Mouse (Mus musculus) limb, embryonic 13.5 days (tissue): ENCODE results near the gene Sgca. TPM values are rescaled to one million over a fixed set of nuclear protein-coding genes. Genes with fewer than 3 reads are reported as not detected.

Experiments
- ATAC-seq: fragments of 200-750 bp; cut with Nextera tagmentation; 2 replicates; pipeline ENCODE4 v1.8.0; 2017; ENCODE audit warnings: low read depth, moderate number of reproducible peaks, moderate TSS enrichment; ENCODE audit not compliant: low FRiP score
- H3K27ac ChIP-seq: fragments of 300-500 bp; sonication (generic); 2 replicates; pipeline ENCODE4 v1.5.1; 2015; ENCODE audit warnings: inconsistent platforms, mild to moderate bottlenecking, moderate library complexity
- H3K27me3 ChIP-seq: fragments of 300-500 bp; sonication (generic); 2 replicates; pipeline ENCODE4 v1.6.1; 2015; ENCODE audit warnings: mild to moderate bottlenecking, inconsistent platforms
- H3K36me3 ChIP-seq: fragments of 300-500 bp; sonication (generic); 2 replicates; pipeline ENCODE4 v1.6.1; 2015; ENCODE audit warnings: inconsistent platforms, mild to moderate bottlenecking, moderate library complexity
- H3K4me1 ChIP-seq: fragments of 300-500 bp; sonication (generic); 2 replicates; pipeline ENCODE4 v1.6.1; 2015; ENCODE audit warnings: inconsistent platforms
- H3K4me2 ChIP-seq: fragments of 300-500 bp; sonication (generic); replicated peaks from 2 replicates; pipeline ENCODE4 v1.6.1; 2015; ENCODE audit warnings: inconsistent platforms, mild to moderate bottlenecking, moderate library complexity
- H3K4me3 ChIP-seq: fragments of 300-500 bp; sonication (generic); 2 replicates; pipeline ENCODE4 v1.5.1; 2015; ENCODE audit warnings: moderate library complexity, mild to moderate bottlenecking, inconsistent platforms
- H3K9ac ChIP-seq: fragments of 300-500 bp; sonication (generic); 2 replicates; pipeline ENCODE4 v1.6.1; 2015; ENCODE audit warnings: mild to moderate bottlenecking, inconsistent platforms
- H3K9me3 ChIP-seq: fragments of 300-500 bp; sonication (generic); 2 replicates; pipeline ENCODE4 v1.6.1; 2016; ENCODE audit warnings: inconsistent platforms
- WGBS: fragments of 180-500 bp; shearing (Covaris S2); methylation state at CpG from one replicate; pipeline ENCODE4 v1.1.7; 2015; 5-methylcytosine and 5-hydroxymethylcytosine counted together
- polyA plus RNA-seq: library from polyadenylated mRNA; unstranded; fragments of >200 nt; fragmentation: Nextera tagmentation; extraction: Ambion mirVana; gene quantifications from 2 replicates; pipeline ENCODE4 v1.2.1, GENCODE M21; 2015

Gene Sgca
- polyA plus RNA-seq, 1 experiment from 2014 or later = 6.1 TPM

DNA sequence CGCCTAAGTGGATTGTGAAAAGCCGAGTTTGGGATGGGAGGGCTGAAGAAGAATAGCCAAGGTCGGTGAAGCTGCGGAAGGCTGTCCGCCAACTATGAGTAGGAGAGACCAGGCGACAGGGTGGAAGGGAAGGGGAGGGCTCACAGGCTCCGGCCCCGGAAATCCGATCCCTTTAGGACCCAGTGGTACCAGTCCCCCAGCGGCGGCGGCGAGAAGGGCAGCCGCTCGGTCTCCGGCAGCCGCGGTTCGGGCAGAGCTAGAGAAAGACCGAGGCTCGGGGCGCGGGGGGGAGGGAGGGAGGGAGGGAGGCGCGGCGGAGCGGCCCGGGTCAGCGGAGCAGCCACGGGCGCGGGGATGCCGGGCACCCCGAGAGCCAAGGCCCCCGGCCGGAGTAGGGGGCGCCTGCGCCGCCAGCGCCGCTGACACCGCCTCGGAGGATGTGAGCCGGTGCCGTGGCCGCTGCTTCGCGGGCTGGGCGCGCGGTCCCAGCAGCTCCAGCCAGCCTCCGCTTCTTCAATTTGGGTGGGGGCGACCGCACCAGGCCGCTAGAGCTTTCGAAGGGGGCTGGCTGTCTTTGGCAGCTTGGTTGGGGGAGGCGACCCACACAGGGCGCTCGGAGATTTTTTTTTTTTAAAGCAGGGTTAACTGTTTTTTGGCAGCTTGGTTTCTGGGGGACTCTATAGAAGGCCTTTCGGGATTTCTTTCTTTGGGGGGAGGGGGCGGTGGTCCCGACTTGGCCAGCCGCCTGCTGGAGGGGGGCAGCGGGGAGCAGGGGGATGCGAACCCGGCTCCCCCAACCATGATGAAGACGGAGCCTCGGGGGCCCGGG is 14.8 kb upstream of the Sgca start, which contains the start of gene Ppp1r9b:
Ppp1r9b (plus strand) TSS at position 287 of the 829 bp plus-strand sequence.
- H3K27me3 ChIP-seq = no peaks in the 10 kb centered on the region
- H3K36me3 ChIP-seq = peaks cover 12% of the 10 kb centered on the region
- peak within 1 kb of the TSS; percentile 92 for H3K9ac ChIP-seq
- peaks cover 75% of the 10 kb centered on the region for H3K4me1 ChIP-seq
- H3K9me3 ChIP-seq = no peaks in the 10 kb centered on the region
- peak; percentile 81 for ATAC-seq
- WGBS = under 1% methylated on average over 56 of the region's 69 CpGs
- H3K4me2 ChIP-seq = peak within 1 kb of the TSS; percentile 100
- H3K4me3 ChIP-seq = peak within 1 kb of the TSS; percentile 94
- H3K27ac ChIP-seq = peak within 1 kb of the TSS; percentile 95

DNA sequence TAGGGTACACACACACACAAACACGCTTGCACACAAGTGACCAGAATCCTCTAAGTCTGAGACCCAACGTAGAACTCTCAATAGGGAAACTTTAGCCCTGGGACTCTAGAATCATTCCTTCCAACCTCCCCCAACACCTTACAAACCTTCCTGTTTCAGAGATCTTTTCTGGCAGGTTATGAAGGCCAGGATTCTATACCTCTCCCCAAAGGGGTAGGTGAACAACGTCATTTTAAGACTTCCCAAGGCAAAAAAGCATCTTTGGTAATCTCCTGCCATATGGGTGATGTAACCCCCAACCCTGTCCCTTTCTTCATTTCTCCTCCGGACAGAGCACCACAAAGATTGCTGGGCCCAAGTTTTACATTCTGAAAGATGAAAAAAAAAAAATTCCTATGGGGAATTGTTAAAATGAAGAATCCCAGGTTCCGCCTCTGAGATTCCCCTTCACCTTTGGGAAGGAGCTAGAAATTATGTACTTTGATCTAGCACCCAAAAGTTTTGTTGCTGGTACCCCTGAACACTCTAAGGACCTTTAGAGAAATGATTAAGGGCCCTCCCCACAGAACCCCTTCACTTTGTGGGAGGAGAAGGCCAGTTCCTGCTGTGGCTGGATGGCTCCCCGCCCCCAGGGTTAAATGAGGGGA is 14.1 kb upstream of the Sgca start:
- 46% methylated on average over 6 of the region's 6 CpGs for WGBS
- Histone ChIP-seq H3K9ac (peak overlapping the region; percentile 92), H3K4me2 (peak overlapping the region; percentile 100), H3K36me3 (peaks cover 5% of the 10 kb centered on the region), H3K9me3 (no peaks in the 10 kb centered on the region), H3K4me3 (peak overlapping the region; percentile 94), H3K27ac (peak overlapping the region; percentile 95), H3K4me1 (peaks cover 70% of the 10 kb centered on the region), H3K27me3 (no peaks in the 10 kb centered on the region)
- no peak for ATAC-seq

DNA sequence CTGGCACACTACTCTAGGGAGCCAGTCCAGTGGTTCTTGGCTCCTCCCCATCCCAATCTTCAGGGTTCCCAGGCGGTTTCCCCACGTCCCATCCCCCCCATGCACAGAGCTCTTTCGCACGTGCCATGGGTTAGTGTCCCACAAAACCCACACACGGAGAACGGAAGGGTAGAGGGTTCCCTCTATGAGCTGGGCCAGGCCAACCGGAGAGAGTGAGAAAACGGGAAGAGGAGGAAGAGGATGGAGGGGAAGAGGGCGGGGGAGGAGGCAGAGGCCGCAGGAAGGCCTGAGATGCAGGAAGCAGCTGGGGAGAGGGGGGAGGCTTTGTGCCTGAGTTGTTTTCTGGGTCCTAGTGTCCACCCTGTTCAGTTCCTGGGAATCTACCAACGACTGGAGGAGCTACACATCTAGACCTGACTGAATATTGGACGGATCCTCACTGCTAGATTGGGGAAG is 13.5 kb upstream of the Sgca start:
- Histone ChIP-seq H3K27ac (peak overlapping the region; percentile 95), H3K4me1 (peaks cover 68% of the 10 kb centered on the region), H3K4me3 (peak overlapping the region; percentile 94), H3K36me3 (no peaks in the 10 kb centered on the region), H3K4me2 (peak overlapping the region; percentile 100), H3K27me3 (no peaks in the 10 kb centered on the region), H3K9me3 (no peaks in the 10 kb centered on the region), H3K9ac (peak overlapping the region; percentile 92)
- under 1% methylated on average over 12 of the region's 12 CpGs for WGBS
- ATAC-seq = peak; percentile 64

DNA sequence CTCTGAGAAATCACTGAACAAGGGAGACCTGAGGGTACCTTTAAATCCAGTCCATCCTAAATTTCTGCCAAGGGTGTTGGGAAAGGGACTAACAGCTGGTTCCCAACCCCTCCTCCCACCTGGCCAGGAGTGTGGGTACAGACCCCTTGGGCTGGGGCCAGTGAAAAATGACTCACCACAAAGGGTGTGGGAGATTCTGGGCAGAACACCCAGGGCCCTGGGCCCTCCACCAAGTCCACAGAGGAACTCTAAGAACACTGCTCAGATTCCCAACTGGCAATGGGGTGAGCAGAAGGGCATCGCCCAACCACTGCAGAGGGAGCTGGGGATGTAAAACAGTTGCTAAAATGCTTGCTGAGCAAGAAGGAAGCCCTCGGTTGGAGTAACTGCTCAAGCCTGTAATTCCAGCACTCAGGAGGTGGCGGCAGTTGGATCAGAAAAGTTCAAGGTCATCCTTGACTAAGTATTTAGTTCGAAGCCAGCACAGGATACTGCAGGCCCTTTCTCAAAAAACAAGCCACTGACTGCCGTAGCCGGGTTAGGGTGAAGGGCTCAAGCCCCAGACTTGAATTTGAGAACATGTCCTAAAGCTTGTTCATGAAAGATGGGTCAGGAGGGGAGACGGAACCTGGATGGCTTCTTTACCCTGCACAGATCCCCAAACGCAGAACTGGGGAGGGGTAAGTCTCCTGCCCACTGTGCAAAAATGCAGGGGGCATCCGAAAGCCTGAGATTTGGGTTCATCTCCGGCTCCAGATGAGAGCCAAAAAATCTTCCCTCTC is 12.8 kb upstream of the Sgca start:
- peak overlapping the region; percentile 95 for H3K27ac ChIP-seq
- no peaks in the 10 kb centered on the region for H3K9me3 ChIP-seq
- H3K4me3 ChIP-seq = peak overlapping the region; percentile 94
- H3K27me3 ChIP-seq = no peaks in the 10 kb centered on the region
- no peak for ATAC-seq
- H3K4me2 ChIP-seq = peak overlapping the region; percentile 100
- peak overlapping the region; percentile 92 for H3K9ac ChIP-seq
- WGBS = 15% methylated on average over 10 of the region's 10 CpGs
- H3K36me3 ChIP-seq = no peaks in the 10 kb centered on the region
- H3K4me1 ChIP-seq = peaks cover 62% of the 10 kb centered on the region

DNA sequence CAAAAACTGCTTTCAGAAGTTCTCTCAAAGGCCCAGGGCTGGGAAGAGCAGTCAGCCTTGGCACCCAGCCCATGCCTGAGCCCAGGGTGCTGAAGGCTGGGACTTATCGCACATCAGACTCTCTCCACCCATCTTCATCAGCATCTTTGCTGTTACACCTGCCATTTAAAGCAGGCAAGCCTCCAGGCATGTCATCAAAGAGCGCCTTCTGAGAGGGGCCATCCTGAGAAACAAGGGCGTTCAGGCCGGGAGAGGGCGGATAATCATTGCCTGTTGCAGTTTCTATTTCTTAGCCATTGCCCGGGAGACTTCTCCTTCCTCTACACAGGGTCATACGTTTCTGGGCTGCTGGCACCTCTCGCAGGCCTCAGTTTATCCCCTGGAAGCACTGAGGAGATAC is 11.7 kb upstream of the Sgca start:
- Histone ChIP-seq H3K4me3 (no peak overlapping the region), H3K4me1 (peaks cover 51% of the 10 kb centered on the region)
- ATAC-seq = no peak

DNA sequence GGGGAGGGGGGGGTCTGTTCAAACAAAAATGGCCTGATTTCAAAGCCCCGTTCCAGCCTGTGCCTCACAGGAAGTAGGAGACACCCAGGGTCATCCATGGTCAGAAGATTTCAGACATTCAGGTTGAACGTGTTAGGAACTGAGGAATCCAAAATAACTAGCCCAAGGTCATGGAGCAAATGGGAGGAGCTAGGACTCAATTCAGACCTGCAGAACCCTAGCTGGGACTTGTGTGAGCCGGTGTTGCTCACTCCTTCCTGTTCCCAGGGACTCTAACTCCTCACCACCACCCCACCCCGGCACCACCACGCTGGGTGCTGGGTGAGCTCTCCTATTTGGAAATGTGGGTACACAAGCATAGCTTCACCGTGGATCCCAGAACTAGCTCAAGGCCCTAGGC is 11.2 kb upstream of the Sgca start:
- no peak overlapping the region for H3K27ac ChIP-seq
- ATAC-seq = no peak
- H3K4me1 ChIP-seq = peaks cover 46% of the 10 kb centered on the region
- no peak overlapping the region for H3K4me3 ChIP-seq
- H3K4me2 ChIP-seq = no peak overlapping the region
- no peaks in the 10 kb centered on the region for H3K27me3 ChIP-seq
- 63% methylated on average over 6 of the region's 6 CpGs for WGBS
- no peaks in the 10 kb centered on the region for H3K36me3 ChIP-seq
- H3K9me3 ChIP-seq = no peaks in the 10 kb centered on the region
- H3K9ac ChIP-seq = no peak overlapping the region

More for the DNA sequence above, 11.7 kb upstream of the Sgca start:
- Histone ChIP-seq H3K9ac (no peak overlapping the region), H3K9me3 (no peaks in the 10 kb centered on the region), H3K27ac (no peak overlapping the region), H3K27me3 (no peaks in the 10 kb centered on the region), H3K4me2 (no peak overlapping the region), H3K36me3 (no peaks in the 10 kb centered on the region)
- WGBS = 71% methylated on average over 8 of the region's 8 CpGs

DNA sequence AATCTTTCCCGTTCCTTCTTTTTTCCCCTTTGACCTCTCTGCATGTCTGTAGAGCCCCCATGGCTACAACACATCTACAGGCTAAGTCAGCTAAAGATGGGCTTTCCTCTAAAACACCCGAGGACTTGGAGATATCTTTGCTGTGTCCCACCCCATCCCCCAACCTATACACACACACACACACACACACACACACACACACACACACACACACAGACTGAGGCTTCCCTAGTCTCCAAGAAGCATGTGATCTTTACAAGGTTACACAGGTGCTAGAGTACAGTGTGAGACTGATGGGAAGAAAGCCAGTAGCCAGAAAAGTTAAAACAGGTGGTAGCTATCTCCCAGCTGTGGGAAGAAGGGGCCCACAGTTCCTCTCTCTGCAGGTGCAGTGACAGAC is 10.3 kb upstream of the Sgca start:
- no peak overlapping the region for H3K4me3 ChIP-seq
- H3K9me3 ChIP-seq = no peaks in the 10 kb centered on the region
- H3K36me3 ChIP-seq = no peaks in the 10 kb centered on the region
- H3K27me3 ChIP-seq = no peaks in the 10 kb centered on the region
- H3K9ac ChIP-seq = no peak overlapping the region
- 63% methylated on average over 2 of the region's 2 CpGs for WGBS
- H3K4me1 ChIP-seq = peaks cover 43% of the 10 kb centered on the region
- no peak for ATAC-seq
- H3K4me2 ChIP-seq = no peak overlapping the region
- no peak overlapping the region for H3K27ac ChIP-seq

DNA sequence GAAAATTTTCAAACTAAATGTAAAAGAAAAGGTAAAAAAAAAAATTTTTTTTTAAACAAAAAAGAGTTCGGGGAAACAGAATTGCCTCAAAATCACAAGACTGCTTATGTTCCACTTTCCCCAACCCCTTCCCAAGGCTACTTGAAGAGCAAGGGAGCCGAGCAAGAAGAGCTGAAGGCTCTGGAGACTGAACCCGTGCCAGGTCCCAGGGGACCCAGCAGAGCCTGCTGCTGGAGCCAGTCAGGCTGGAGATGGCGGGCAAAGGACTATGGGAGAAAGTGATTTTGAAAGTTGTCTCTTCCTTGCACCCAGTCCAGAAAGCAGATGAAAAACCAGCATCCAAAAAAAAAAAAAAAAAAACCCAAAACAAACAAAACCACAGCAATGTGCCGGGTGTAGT is 9.7 kb upstream of the Sgca start:
- no peaks in the 10 kb centered on the region for H3K27me3 ChIP-seq
- no peak for ATAC-seq
- H3K27ac ChIP-seq = no peak overlapping the region
- H3K9me3 ChIP-seq = no peaks in the 10 kb centered on the region
- H3K4me3 ChIP-seq = no peak overlapping the region
- H3K9ac ChIP-seq = no peak overlapping the region
- H3K4me2 ChIP-seq = no peak overlapping the region
- no peaks in the 10 kb centered on the region for H3K36me3 ChIP-seq
- peaks cover 43% of the 10 kb centered on the region for H3K4me1 ChIP-seq
- WGBS = 78% methylated on average over 5 of the region's 5 CpGs

DNA sequence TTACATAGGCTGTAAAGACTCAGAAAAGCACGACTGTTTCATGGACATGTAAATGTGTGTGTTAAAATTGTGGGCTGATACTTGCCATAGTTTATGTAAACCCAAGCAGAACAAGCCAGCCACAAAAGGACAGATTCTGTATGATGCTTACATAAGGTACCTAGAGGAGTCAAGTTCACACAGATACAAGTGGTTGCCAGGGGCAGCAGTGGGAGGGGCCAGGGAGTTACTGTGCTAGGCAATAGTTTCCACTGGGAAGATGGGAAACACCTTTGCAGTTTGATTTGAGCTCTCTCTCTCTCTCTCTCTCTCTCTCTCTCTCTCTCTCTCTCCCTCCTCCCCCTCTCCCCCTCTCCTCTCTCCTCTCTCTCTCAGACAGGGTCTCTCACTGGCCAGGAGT is 9.0 kb upstream of the Sgca start:
- H3K36me3 ChIP-seq = no peaks in the 10 kb centered on the region
- no peak for ATAC-seq
- H3K4me2 ChIP-seq = no peak overlapping the region
- no peak overlapping the region for H3K4me3 ChIP-seq
- no peak overlapping the region for H3K9ac ChIP-seq
- no peaks in the 10 kb centered on the region for H3K9me3 ChIP-seq
- no peak overlapping the region for H3K27ac ChIP-seq
- no peaks in the 10 kb centered on the region for H3K27me3 ChIP-seq
- WGBS = 51% methylated on average over 1 of the region's 1 CpGs
- H3K4me1 ChIP-seq = peaks cover 38% of the 10 kb centered on the region

DNA sequence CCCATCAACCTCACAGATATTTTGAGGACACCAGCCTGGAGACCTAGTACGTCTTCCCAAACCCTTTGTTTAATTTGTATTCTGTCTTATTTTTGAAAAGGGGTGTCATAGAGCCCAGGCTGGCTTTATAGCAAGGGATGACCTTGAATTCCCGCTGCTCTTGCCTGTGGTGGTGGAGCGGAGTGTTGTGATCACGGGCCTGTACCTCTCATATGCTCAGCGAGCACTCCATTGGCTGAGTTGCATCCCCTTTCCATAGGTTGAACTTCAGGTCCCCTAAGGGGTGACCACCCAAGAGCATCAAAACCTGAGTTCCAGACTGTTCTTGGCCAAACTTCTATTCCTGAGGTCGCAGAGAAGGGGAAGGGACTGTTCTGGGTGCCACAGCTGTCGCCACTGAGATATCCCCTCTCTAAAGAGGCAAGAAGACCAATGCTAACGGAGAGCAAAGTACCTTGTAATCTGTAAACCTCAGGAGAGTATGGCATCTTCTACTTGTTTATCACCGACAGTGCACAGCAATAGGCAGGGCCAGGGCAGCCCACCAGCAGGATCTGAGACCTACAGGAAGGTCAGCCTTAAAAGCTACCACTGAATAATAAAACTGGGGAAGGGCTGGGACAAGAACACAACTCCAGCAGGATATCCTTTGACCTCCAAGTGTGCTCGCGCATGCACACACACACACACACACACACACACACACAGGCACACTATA is 3.5 kb upstream of the Sgca start:
- no peaks in the 10 kb centered on the region for H3K27me3 ChIP-seq
- 78% methylated on average over 11 of the region's 11 CpGs for WGBS
- 0 out of 2 replicates have a peak, but pooled peaks have one; percentile 22 for ATAC-seq
- peak overlapping the region; percentile 60 for H3K4me2 ChIP-seq
- H3K9me3 ChIP-seq = no peaks in the 10 kb centered on the region
- H3K27ac ChIP-seq = no peak overlapping the region
- H3K4me1 ChIP-seq = peaks cover 12% of the 10 kb centered on the region
- H3K36me3 ChIP-seq = no peaks in the 10 kb centered on the region
- H3K4me3 ChIP-seq = peak overlapping the region; percentile 33
- H3K9ac ChIP-seq = no peak overlapping the region

DNA sequence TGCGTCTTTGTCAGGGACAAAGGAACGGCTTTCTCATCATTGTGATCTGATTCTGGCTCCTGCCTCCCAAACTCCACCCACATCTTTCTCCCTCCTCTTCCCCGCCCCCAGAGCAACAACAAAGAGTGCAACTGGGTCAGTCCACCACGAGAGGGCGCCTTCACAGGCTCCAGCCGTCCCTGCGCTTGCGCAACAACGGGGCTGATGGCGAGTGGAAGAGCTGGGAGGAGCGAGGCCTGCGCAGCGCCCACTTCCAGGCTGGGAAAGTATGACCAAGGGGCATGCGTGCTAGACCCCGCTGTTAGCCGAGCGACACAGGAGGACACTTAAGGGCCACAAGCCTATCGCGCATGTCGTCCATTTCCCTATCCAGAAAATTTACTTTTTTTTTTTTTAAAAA is 2.8 kb upstream of the Sgca start:
- H3K27ac ChIP-seq = no peak overlapping the region
- WGBS = under 1% methylated on average over 20 of the region's 20 CpGs

More for the DNA sequence above, 2.8 kb upstream of the Sgca start:
- peak overlapping the region; percentile 60 for H3K4me2 ChIP-seq
- no peaks in the 10 kb centered on the region for H3K9me3 ChIP-seq
- H3K27me3 ChIP-seq = no peaks in the 10 kb centered on the region
- ATAC-seq = peak; percentile 93
- peak overlapping the region; percentile 51; the same call in 1 of the 2 replicates for H3K9ac ChIP-seq
- peaks cover 12% of the 10 kb centered on the region for H3K4me1 ChIP-seq
- no peaks in the 10 kb centered on the region for H3K36me3 ChIP-seq
- H3K4me3 ChIP-seq = peak overlapping the region; percentile 33
